Mouse (Mus musculus): ENCODE results near the gene Trim17. TPM values are rescaled to one million over a fixed set of nuclear protein-coding genes. Genes with fewer than 3 reads are reported as not detected.

The Trim17 gene
- polyA plus RNA-seq, 1 experiment, result 0.47 TPM

- 92% methylated on average over 7 of the region's 7 CpGs for WGBS
- peaks cover 5% of the 10 kb centered on the region for H3K4me1 ChIP-seq (replicated peaks; ENCODE audit: control insufficient read depth, insufficient read depth, low read length)
- no peak overlapping the region for H3K4me3 ChIP-seq (ENCODE audit: control insufficient read depth, insufficient read depth, low read length)
- no peak overlapping the region for H3K27ac ChIP-seq (ENCODE audit: control insufficient read depth, insufficient read depth, low read length)
- H3K27me3 ChIP-seq (ENCODE audit: control insufficient read depth, insufficient read depth, low read length), result no peaks in the 10 kb centered on the region; the same call in 1 of the 2 replicates
- TF ChIP-seq CTCF (IDR thresholded peaks at IDR 0.05; ENCODE audit: borderline replicate concordance, control insufficient read depth, extremely low read depth, insufficient read depth, low read length, poor library complexity) (no peak), POLR2A (IDR thresholded peaks at IDR 0.05; ENCODE audit: control insufficient read depth, extremely low read depth, insufficient read depth, low read length, poor library complexity) (no peak)
- DNase-seq, result no peak
- no peaks in the 10 kb centered on the region for H3K36me3 ChIP-seq (ENCODE audit: control insufficient read depth, insufficient read depth, low read length)
These were observed 9.7 kb downstream of the Trim17 start for GRCm38 (mm10) chr11:58964216-58964615.

- Histone ChIP-seq H3K4me1 (replicated peaks; ENCODE audit: control insufficient read depth, insufficient read depth, low read length) (peaks cover 3% of the 10 kb centered on the region; the same call in 1 of the 2 replicates), H3K27ac (ENCODE audit: control insufficient read depth, insufficient read depth, low read length) (no peak overlapping the region), H3K27me3 (ENCODE audit: control insufficient read depth, insufficient read depth, low read length) (no peaks in the 10 kb centered on the region; the same call in 1 of the 2 replicates), H3K36me3 (ENCODE audit: control insufficient read depth, insufficient read depth, low read length) (no peaks in the 10 kb centered on the region), H3K4me3 (ENCODE audit: control insufficient read depth, insufficient read depth, low read length) (no peak overlapping the region)
- TF ChIP-seq POLR2A (IDR thresholded peaks at IDR 0.05; ENCODE audit: control insufficient read depth, extremely low read depth, insufficient read depth, low read length, poor library complexity) (no peak), CTCF (IDR thresholded peaks at IDR 0.05; ENCODE audit: borderline replicate concordance, control insufficient read depth, extremely low read depth, insufficient read depth, low read length, poor library complexity) (no peak)
- 70% methylated on average over 12 of the region's 12 CpGs for WGBS
- no peak for DNase-seq
These were observed 10.7 kb downstream of the Trim17 start for GRCm38 (mm10) chr11:58965001-58965760.

- H3K36me3 ChIP-seq (ENCODE audit: control insufficient read depth, insufficient read depth, low read length), result no peaks in the 10 kb centered on the region
These were observed 12.9 kb downstream of the Trim17 start for GRCm38 (mm10) chr11:58967346-58967745.

GRCm38 (mm10) chr11:58968551-58968950 is 14.1 kb downstream of the Trim17 start:
- no peak for DNase-seq
- Histone ChIP-seq H3K27me3 (ENCODE audit: control insufficient read depth, insufficient read depth, low read length) (no peaks in the 10 kb centered on the region), H3K4me1 (replicated peaks; ENCODE audit: control insufficient read depth, insufficient read depth, low read length) (peaks cover 3% of the 10 kb centered on the region; the same call in 1 of the 2 replicates), H3K4me3 (ENCODE audit: control insufficient read depth, insufficient read depth, low read length) (no peak overlapping the region), H3K27ac (ENCODE audit: control insufficient read depth, insufficient read depth, low read length) (no peak overlapping the region), H3K36me3 (ENCODE audit: control insufficient read depth, insufficient read depth, low read length) (no peaks in the 10 kb centered on the region)
- WGBS, result 50% methylated on average over 7 of the region's 7 CpGs
- TF ChIP-seq CTCF (IDR thresholded peaks at IDR 0.05; ENCODE audit: borderline replicate concordance, control insufficient read depth, extremely low read depth, insufficient read depth, low read length, poor library complexity) (no peak), POLR2A (IDR thresholded peaks at IDR 0.05; ENCODE audit: control insufficient read depth, extremely low read depth, insufficient read depth, low read length, poor library complexity) (no peak)

More at GRCm38 (mm10) chr11:58967346-58967745, 12.9 kb downstream of the Trim17 start:
- H3K27ac ChIP-seq (ENCODE audit: control insufficient read depth, insufficient read depth, low read length), result no peak overlapping the region
- no peak for TF ChIP-seq CTCF (IDR thresholded peaks at IDR 0.05; ENCODE audit: borderline replicate concordance, control insufficient read depth, extremely low read depth, insufficient read depth, low read length, poor library complexity)
- no peak for TF ChIP-seq POLR2A (IDR thresholded peaks at IDR 0.05; ENCODE audit: control insufficient read depth, extremely low read depth, insufficient read depth, low read length, poor library complexity)
- peaks cover 3% of the 10 kb centered on the region; the same call in 1 of the 2 replicates for H3K4me1 ChIP-seq (replicated peaks; ENCODE audit: control insufficient read depth, insufficient read depth, low read length)
- DNase-seq, result peak; percentile 60
- 95% methylated on average over 1 of the region's 1 CpGs for WGBS
- H3K4me3 ChIP-seq (ENCODE audit: control insufficient read depth, insufficient read depth, low read length), result no peak overlapping the region
- H3K27me3 ChIP-seq (ENCODE audit: control insufficient read depth, insufficient read depth, low read length), result no peaks in the 10 kb centered on the region; the same call in 1 of the 2 replicates

- H3K4me3 ChIP-seq (ENCODE audit: control insufficient read depth, insufficient read depth, low read length), result no peak overlapping the region
- no peak overlapping the region for H3K27ac ChIP-seq (ENCODE audit: control insufficient read depth, insufficient read depth, low read length)
- TF ChIP-seq CTCF (IDR thresholded peaks at IDR 0.05; ENCODE audit: borderline replicate concordance, control insufficient read depth, extremely low read depth, insufficient read depth, low read length, poor library complexity) (no peak), POLR2A (IDR thresholded peaks at IDR 0.05; ENCODE audit: control insufficient read depth, extremely low read depth, insufficient read depth, low read length, poor library complexity) (no peak)
- no peak for DNase-seq
- WGBS, result 89% methylated on average over 8 of the region's 8 CpGs
- H3K27me3 ChIP-seq (ENCODE audit: control insufficient read depth, insufficient read depth, low read length), result no peaks in the 10 kb centered on the region
- H3K4me1 ChIP-seq (replicated peaks; ENCODE audit: control insufficient read depth, insufficient read depth, low read length), result peaks cover 3% of the 10 kb centered on the region; the same call in 1 of the 2 replicates
- H3K36me3 ChIP-seq (ENCODE audit: control insufficient read depth, insufficient read depth, low read length), result no peaks in the 10 kb centered on the region
These were observed 14.5 kb downstream of the Trim17 start for GRCm38 (mm10) chr11:58969027-58969426.

GRCm38 (mm10) chr11:58969659-58970058 is 15.2 kb downstream of the Trim17 start:
- no peaks in the 10 kb centered on the region for H3K36me3 ChIP-seq (ENCODE audit: control insufficient read depth, insufficient read depth, low read length)
- DNase-seq, result no peak
- WGBS, result 72% methylated on average over 6 of the region's 6 CpGs
- no peak for TF ChIP-seq POLR2A (IDR thresholded peaks at IDR 0.05; ENCODE audit: control insufficient read depth, extremely low read depth, insufficient read depth, low read length, poor library complexity)
- no peak for TF ChIP-seq CTCF (IDR thresholded peaks at IDR 0.05; ENCODE audit: borderline replicate concordance, control insufficient read depth, extremely low read depth, insufficient read depth, low read length, poor library complexity)
- no peak overlapping the region for H3K27ac ChIP-seq (ENCODE audit: control insufficient read depth, insufficient read depth, low read length)
- peaks cover 3% of the 10 kb centered on the region; the same call in 1 of the 2 replicates for H3K4me1 ChIP-seq (replicated peaks; ENCODE audit: control insufficient read depth, insufficient read depth, low read length)
- no peaks in the 10 kb centered on the region for H3K27me3 ChIP-seq (ENCODE audit: control insufficient read depth, insufficient read depth, low read length)
- H3K4me3 ChIP-seq (ENCODE audit: control insufficient read depth, insufficient read depth, low read length), result no peak overlapping the region

Data from thymus, adult 2 months (tissue).